Comparison of ENCODE assay signal across 12 mouse cellular contexts in the genomic region with DNA sequence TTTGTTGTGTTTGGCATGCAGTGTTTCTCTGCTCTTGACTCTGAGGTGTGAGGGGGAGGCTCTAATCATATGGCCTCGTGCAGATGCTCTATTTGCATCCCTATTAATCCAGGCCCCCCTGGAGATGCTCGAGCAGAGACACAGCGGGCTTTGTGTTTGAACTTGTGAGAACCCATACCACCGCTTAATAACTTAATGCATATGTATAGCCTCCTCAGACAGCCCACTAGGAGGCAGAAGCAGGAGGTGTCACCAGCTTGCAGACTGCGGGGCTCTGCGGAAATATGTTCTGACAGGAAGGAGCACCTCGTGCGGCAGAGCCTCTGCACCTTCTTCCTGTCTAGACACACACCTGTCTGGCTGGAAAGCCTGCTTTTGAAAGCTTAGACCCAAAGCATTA.
DNase-seq lines count a peak whose midpoint lies in the region; ATAC-seq and TF ChIP-seq lines count a peak whose summit lies in the region.
"Had no signal": no experiment of that assay in that cellular context is flagged by ENCODE, and none has a peak within 500 bp of the region (broad histone marks: within the 10 kb centered on the region; RNA-seq: fewer than 3 reads in every experiment).

No protein-coding gene starts in this region.

- H3K9ac ChIP-seq in heart, embryonic 12.5 days, result no peak overlapping the region
- no peak overlapping the region for H3K9ac ChIP-seq in hindbrain, embryonic 14.5 days
- H3K9ac ChIP-seq in midbrain, postnatal 0 days (replicated peaks; ENCODE audit: low read length, poor library complexity, severe bottlenecking), result no peak overlapping the region
- H3K9ac ChIP-seq: liver, embryonic 13.5 days had no signal

- TF ChIP-seq CTCF in midbrain, postnatal 0 days (IDR thresholded peaks at IDR 0.05), result peak; percentile 32

- no peak overlapping the region for H3K27ac ChIP-seq in heart, embryonic 12.5 days (ENCODE audit: poor library complexity, severe bottlenecking)
- no peak overlapping the region for H3K27ac ChIP-seq in hindbrain, embryonic 14.5 days
- no peak overlapping the region for H3K27ac ChIP-seq in midbrain, postnatal 0 days (ENCODE audit: low read depth, low read length)
- H3K27ac ChIP-seq: liver, embryonic 13.5 days had no signal

- no peak for ATAC-seq in heart, embryonic 12.5 days (ENCODE audit: insufficient number of reproducible peaks, low FRiP score)
- no peak for ATAC-seq in hindbrain, embryonic 14.5 days (ENCODE audit: low FRiP score)
- no peak for ATAC-seq in midbrain, postnatal 0 days (ENCODE audit: low FRiP score)
- no peak for ATAC-seq in granulocyte monocyte progenitor cell, adult 5-6 weeks (replicated peaks; ENCODE audit: poor library complexity, severe bottlenecking)

- 5% methylated on average over 8 of the region's 8 CpGs for WGBS in heart, embryonic 12.5 days
- 5% methylated on average over 8 of the region's 8 CpGs for WGBS in hindbrain, embryonic 14.5 days
- 5% methylated on average over 8 of the region's 8 CpGs for WGBS in midbrain, postnatal 0 days

- no peak overlapping the region for H3K4me3 ChIP-seq in heart, embryonic 12.5 days
- no peak overlapping the region for H3K4me3 ChIP-seq in hindbrain, embryonic 14.5 days (replicated peaks; ENCODE audit: low read length)
- no peak overlapping the region for H3K4me3 ChIP-seq in midbrain, postnatal 0 days (ENCODE audit: low read depth, low read length)
- H3K4me3 ChIP-seq: liver, embryonic 13.5 days had no signal

- H3K9me3 ChIP-seq in heart, embryonic 12.5 days (replicated peaks), result no peaks in the 10 kb centered on the region
- no peaks in the 10 kb centered on the region for H3K9me3 ChIP-seq in hindbrain, embryonic 14.5 days (ENCODE audit: control insufficient read depth, low read length)
- no peaks in the 10 kb centered on the region for H3K9me3 ChIP-seq in midbrain, postnatal 0 days (ENCODE audit: low read length)
- H3K9me3 ChIP-seq: liver, embryonic 13.5 days had no signal

- H3K4me1 ChIP-seq in heart, embryonic 12.5 days (replicated peaks), result peaks cover 7% of the 10 kb centered on the region; the same call in 1 of the 2 replicates
- H3K4me1 ChIP-seq in hindbrain, embryonic 14.5 days (replicated peaks; ENCODE audit: control insufficient read depth, insufficient read depth, low read length), result peaks cover 5% of the 10 kb centered on the region; the same call in 1 of the 2 replicates
- 0 out of 2 replicates have a peak, but pooled peaks cover 7% of the 10 kb centered on the region for H3K4me1 ChIP-seq in midbrain, postnatal 0 days (ENCODE audit: insufficient read depth, low read length)
- H3K4me1 ChIP-seq: liver, embryonic 13.5 days had no signal

- no peak for DNase-seq in heart, postnatal 4 days
- DNase-seq in thymus, postnatal 0 days (ENCODE audit: low spot score), result peak; percentile 10
- DNase-seq in thymus, postnatal 10 days (ENCODE audit: low spot score in 2 of 2), result no peak
- DNase-seq in hindbrain, embryonic 14.5 days (ENCODE audit: low spot score), result no peak
- DNase-seq in midbrain, postnatal 0 days (ENCODE audit: low spot score), result no peak
- no peak for DNase-seq in urinary bladder, postnatal 25 days (ENCODE audit: low spot score)
- DNase-seq: cerebellum, adult 11 months; kidney, adult 2 months; kidney, postnatal 4 days; liver, embryonic 13.5 days had no signal

- peak overlapping the region; percentile 41 for H3K4me2 ChIP-seq in heart, embryonic 12.5 days
- H3K4me2 ChIP-seq in hindbrain, embryonic 14.5 days (replicated peaks), result 0 out of 2 replicates have a peak overlapping the region, but pooled peaks have one; percentile 1
- no peak overlapping the region for H3K4me2 ChIP-seq in midbrain, postnatal 0 days (ENCODE audit: low read depth, low read length, poor library complexity, severe bottlenecking)
- H3K4me2 ChIP-seq: liver, embryonic 13.5 days had no signal

- H3K36me3 ChIP-seq in heart, embryonic 12.5 days, result no peaks in the 10 kb centered on the region
- no peaks in the 10 kb centered on the region for H3K36me3 ChIP-seq in hindbrain, embryonic 14.5 days (replicated peaks; ENCODE audit: control insufficient read depth, insufficient read depth)
- H3K36me3 ChIP-seq in midbrain, postnatal 0 days (ENCODE audit: insufficient read depth, low read length), result no peaks in the 10 kb centered on the region
- H3K36me3 ChIP-seq: liver, embryonic 13.5 days had no signal

- peaks cover 18% of the 10 kb centered on the region for H3K27me3 ChIP-seq in heart, embryonic 12.5 days (replicated peaks)
- no peaks in the 10 kb centered on the region for H3K27me3 ChIP-seq in hindbrain, embryonic 14.5 days (ENCODE audit: control insufficient read depth, insufficient read depth, low read length)
- H3K27me3 ChIP-seq in midbrain, postnatal 0 days (ENCODE audit: insufficient read depth, low read length), result 0 out of 2 replicates have a peak, but pooled peaks cover 8% of the 10 kb centered on the region
